Mouse (Mus musculus): ENCODE data around the gene Pdzd7.

DNA sequence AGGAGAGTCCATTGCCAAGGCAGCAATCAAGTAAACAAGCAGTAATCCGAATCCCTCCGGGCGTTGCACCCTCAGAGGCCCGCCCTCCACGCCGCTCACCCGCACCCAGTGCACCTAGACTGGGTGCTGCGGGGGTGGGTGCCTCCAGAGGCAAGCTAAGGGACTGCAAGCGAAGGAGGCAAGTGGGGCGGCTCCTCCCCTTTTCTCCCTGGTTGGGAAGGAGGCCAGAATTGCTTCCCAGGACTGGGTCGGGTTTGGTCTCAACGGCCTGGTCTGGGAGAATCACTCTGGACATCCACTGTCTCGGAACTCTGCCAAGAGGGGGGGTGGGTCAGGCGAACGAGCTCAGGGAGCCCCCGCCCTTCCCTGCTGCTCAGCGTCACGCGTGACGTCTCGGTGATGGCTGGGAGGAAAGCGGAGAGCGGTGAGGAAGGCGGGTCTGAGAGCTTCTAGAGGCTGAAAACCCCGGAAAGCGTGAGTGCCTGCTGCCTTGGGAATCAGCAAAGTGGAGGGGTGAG is 2.0 kb upstream of the Pdzd7 start, which contains the start of gene Sfxn3:
- no peak for TF ChIP-seq GATA1 (IDR thresholded peaks at IDR 0.05; ENCODE audit: borderline replicate concordance, low read length)
- TF ChIP-seq FLI1 (IDR thresholded peaks at IDR 0.05; ENCODE audit: low read length) = no peak

Measured in megakaryocyte, embryonic 14.5 days (primary cell).